ENCODE assay signal across 33 mouse cellular contexts in the genomic region with DNA sequence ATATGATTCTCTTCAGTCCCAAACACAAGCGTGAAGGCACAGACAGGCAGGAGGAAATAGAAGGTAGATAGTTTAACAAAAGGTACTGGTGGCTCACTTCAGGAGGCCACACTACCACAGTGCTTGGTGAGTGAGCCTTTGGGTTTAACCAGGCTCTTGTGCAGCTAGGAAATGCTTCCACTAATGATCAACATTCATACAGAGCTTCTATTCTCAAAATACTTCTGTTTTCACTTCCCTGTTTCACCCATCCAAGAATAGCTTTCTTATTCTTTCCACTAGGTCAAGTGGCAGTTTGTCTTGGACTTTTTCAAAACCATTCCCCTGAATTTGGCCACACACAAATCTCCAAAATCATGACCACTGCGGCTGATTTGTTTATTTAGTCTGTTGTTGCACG. TPM values are rescaled to one million over a fixed set of nuclear protein-coding genes. Genes with fewer than 3 reads are reported as not detected.
DNase-seq lines count a peak whose midpoint lies in the region; ATAC-seq and TF ChIP-seq lines count a peak whose summit lies in the region.
"Had no signal": no experiment of that assay in that cellular context is flagged by ENCODE, and none has a peak within 500 bp of the region (broad histone marks: within the 10 kb centered on the region; RNA-seq: fewer than 3 reads in every experiment).

No protein-coding gene starts in this region.

- no peak for TF ChIP-seq POLR2A in kidney, adult 2 months (IDR thresholded peaks at IDR 0.05; ENCODE audit: low read depth, low read length)
- no peak for TF ChIP-seq POLR2A in small intestine, adult 2 months (IDR thresholded peaks at IDR 0.05; ENCODE audit: low read depth, low read length)

- no peak for TF ChIP-seq CTCF in kidney, adult 2 months (conservative IDR thresholded peaks at IDR 0.05; ENCODE audit: insufficient read depth, insufficient read length, low read depth, low read length)
- TF ChIP-seq CTCF in small intestine, adult 2 months (IDR thresholded peaks at IDR 0.05; ENCODE audit: extremely low read depth, insufficient read length, insufficient replicate concordance, low read depth, low read length): no peak
- TF ChIP-seq CTCF in layer of hippocampus, adult 2 months (conservative IDR thresholded peaks at IDR 0.05): no peak

- ATAC-seq in forebrain, embryonic 11.5 days (replicated peaks; ENCODE audit: low FRiP score): no peak
- ATAC-seq in heart, embryonic 12.5 days (ENCODE audit: insufficient number of reproducible peaks, low FRiP score): no peak
- ATAC-seq: activated CD4-positive, CD25-positive, alpha-beta regulatory T cell, adult 4 months; CD4-positive, CD25-positive, alpha-beta regulatory T cell, adult 4 months; forebrain, postnatal 0 days; intestine, postnatal 0 days had no signal

- H3K9me3 ChIP-seq in forebrain, embryonic 11.5 days (ENCODE audit: control insufficient read depth, low read length): no peaks in the 10 kb centered on the region
- H3K9me3 ChIP-seq in heart, embryonic 12.5 days (replicated peaks): no peaks in the 10 kb centered on the region
- H3K9me3 ChIP-seq: forebrain, embryonic 12.5 days; heart, embryonic 10.5 days; hindbrain, embryonic 13.5 days; liver, embryonic 15.5 days; megakaryocyte, embryonic 14.5 days; midbrain, embryonic 12.5 days; neural tube, embryonic 15.5 days had no signal

- H3K36me3 ChIP-seq in kidney, adult 2 months (ENCODE audit: control insufficient read depth, insufficient read depth, low read length): no peaks in the 10 kb centered on the region
- no peaks in the 10 kb centered on the region for H3K36me3 ChIP-seq in macrophage (ENCODE audit: inconsistent target)
- H3K36me3 ChIP-seq in small intestine, adult 2 months (ENCODE audit: control insufficient read depth, insufficient read depth, low read length): no peaks in the 10 kb centered on the region
- H3K36me3 ChIP-seq in forebrain, embryonic 11.5 days (ENCODE audit: control insufficient read depth, insufficient read depth, low read length): no peaks in the 10 kb centered on the region
- H3K36me3 ChIP-seq in heart, embryonic 12.5 days: no peaks in the 10 kb centered on the region
- H3K36me3 ChIP-seq: forebrain, embryonic 12.5 days; heart, embryonic 10.5 days; hindbrain, embryonic 13.5 days; liver, embryonic 15.5 days; midbrain, embryonic 12.5 days; neural tube, embryonic 15.5 days had no signal

- DNase-seq in kidney, adult 2 months: no peak
- DNase-seq in kidney, postnatal 4 days: no peak
- peak; percentile 49 for DNase-seq in adipocyte (ENCODE audit: low spot score)
- DNase-seq in layer of hippocampus, adult 2 months (ENCODE audit: low spot score in 2 of 2): no peak
- DNase-seq in forebrain, embryonic 11.5 days (ENCODE audit: low spot score): no peak
- DNase-seq: adrenal gland, adult 8-10 months; cerebellum, adult 11-12 months; cerebellum, adult 9-11 months; forebrain, postnatal 0 days; gastrocnemius, postnatal 10 days; heart, adult 11 months; heart, postnatal 4 days; kidney, postnatal 14 days; layer of hippocampus, postnatal 36 days; liver; lung, embryonic 14.5 days; lung, postnatal 14 days; right cerebral cortex, postnatal 25 days; thymus, postnatal 14 days had no signal

- H3K79me2 ChIP-seq in macrophage (ENCODE audit: inconsistent target): no peaks in the 10 kb centered on the region

- peak overlapping the region; percentile 6; the same call in 1 of the 2 replicates for H3K27ac ChIP-seq in kidney, adult 2 months (ENCODE audit: insufficient read depth, low read depth, low read length)
- peak overlapping the region; percentile 74 for H3K27ac ChIP-seq in macrophage
- peak overlapping the region; percentile 65; the same call in 1 of the 2 replicates for H3K27ac ChIP-seq in small intestine, adult 2 months (ENCODE audit: insufficient read depth, low read depth, low read length)
- no peak overlapping the region for H3K27ac ChIP-seq in layer of hippocampus, adult 2 months
- H3K27ac ChIP-seq in forebrain, embryonic 11.5 days (ENCODE audit: low read depth, low read length): no peak overlapping the region
- no peak overlapping the region for H3K27ac ChIP-seq in heart, embryonic 12.5 days (ENCODE audit: poor library complexity, severe bottlenecking)
- H3K27ac ChIP-seq: forebrain, embryonic 12.5 days; heart, embryonic 10.5 days; hindbrain, embryonic 13.5 days; liver, embryonic 15.5 days; midbrain, embryonic 12.5 days; neural tube, embryonic 15.5 days had no signal

- no peaks in the 10 kb centered on the region for H3K27me3 ChIP-seq in kidney, adult 2 months (replicated peaks; ENCODE audit: control insufficient read depth, insufficient read depth, low read length)
- H3K27me3 ChIP-seq in small intestine, adult 2 months (ENCODE audit: control insufficient read depth, insufficient read depth, low read length): no peaks in the 10 kb centered on the region
- no peaks in the 10 kb centered on the region for H3K27me3 ChIP-seq in forebrain, embryonic 11.5 days (ENCODE audit: control insufficient read depth, insufficient read depth, low read length)
- H3K27me3 ChIP-seq in heart, embryonic 12.5 days (replicated peaks): no peaks in the 10 kb centered on the region
- H3K27me3 ChIP-seq: forebrain, embryonic 12.5 days; hindbrain, embryonic 13.5 days; liver, embryonic 15.5 days; midbrain, embryonic 12.5 days; neural tube, embryonic 15.5 days had no signal

- H3K4me3 ChIP-seq in kidney, adult 2 months (ENCODE audit: insufficient read depth, low read depth, low read length): no peak overlapping the region
- no peak overlapping the region for H3K4me3 ChIP-seq in macrophage (ENCODE audit: inconsistent target)
- no peak overlapping the region for H3K4me3 ChIP-seq in small intestine, adult 2 months (ENCODE audit: low read depth, low read length)
- H3K4me3 ChIP-seq in layer of hippocampus, adult 2 months: no peak overlapping the region
- no peak overlapping the region for H3K4me3 ChIP-seq in forebrain, embryonic 11.5 days (ENCODE audit: low read depth, low read length)
- H3K4me3 ChIP-seq in heart, embryonic 12.5 days: no peak overlapping the region
- H3K4me3 ChIP-seq: erythroblast, embryonic 14.5 days; forebrain, embryonic 12.5 days; heart, embryonic 10.5 days; hindbrain, embryonic 13.5 days; liver, embryonic 15.5 days; megakaryocyte, embryonic 14.5 days; midbrain, embryonic 12.5 days; neural tube, embryonic 15.5 days had no signal

- no peak overlapping the region for H3K4me2 ChIP-seq in forebrain, embryonic 11.5 days (ENCODE audit: low read depth, low read length, severe bottlenecking)
- H3K4me2 ChIP-seq in heart, embryonic 12.5 days: no peak overlapping the region
- H3K4me2 ChIP-seq: forebrain, embryonic 12.5 days; hindbrain, embryonic 13.5 days; liver, embryonic 15.5 days; lung, embryonic 14.5 days; midbrain, embryonic 12.5 days; neural tube, embryonic 15.5 days had no signal

- H3K9ac ChIP-seq in forebrain, embryonic 11.5 days (ENCODE audit: low read length): no peak overlapping the region
- no peak overlapping the region for H3K9ac ChIP-seq in heart, embryonic 12.5 days
- H3K9ac ChIP-seq: forebrain, embryonic 12.5 days; forebrain, postnatal 0 days; hindbrain, embryonic 13.5 days; liver, embryonic 15.5 days; lung, embryonic 14.5 days; midbrain, embryonic 12.5 days; neural tube, embryonic 15.5 days had no signal

- 71% methylated on average over 3 of the region's 3 CpGs for WGBS in kidney, adult 2 months
- 43% methylated on average over 3 of the region's 3 CpGs for WGBS in macrophage (ENCODE audit: missing documents)
- 61% methylated on average over 3 of the region's 3 CpGs for WGBS in small intestine, adult 2 months
- WGBS in forebrain, embryonic 11.5 days: 80% methylated on average over 3 of the region's 3 CpGs
- WGBS in heart, embryonic 12.5 days: 67% methylated on average over 3 of the region's 3 CpGs

- peaks cover 11% of the 10 kb centered on the region; the same call in 1 of the 2 replicates for H3K4me1 ChIP-seq in kidney, adult 2 months (ENCODE audit: control insufficient read depth, insufficient read depth, low read length)
- peaks cover 3% of the 10 kb centered on the region; the same call in 1 of the 2 replicates for H3K4me1 ChIP-seq in small intestine, adult 2 months (ENCODE audit: control insufficient read depth, insufficient read depth, insufficient read length, low read length)
- no peaks in the 10 kb centered on the region; the same call in 1 of the 2 replicates for H3K4me1 ChIP-seq in forebrain, embryonic 11.5 days (replicated peaks; ENCODE audit: control insufficient read depth, insufficient read depth, low read length)
- H3K4me1 ChIP-seq in heart, embryonic 12.5 days (replicated peaks): 0 out of 2 replicates have a peak, but pooled peaks cover 2% of the 10 kb centered on the region
- H3K4me1 ChIP-seq: forebrain, embryonic 12.5 days; heart, embryonic 10.5 days; hindbrain, embryonic 13.5 days; midbrain, embryonic 12.5 days; neural tube, embryonic 15.5 days had no signal

RNA-seq across cellular contexts. Expression of gene Fam214a, which starts 17.4 kb away (rescaled TPM):
- polyA plus RNA-seq in kidney, adult 2 months (2012; rRNA removed): 12.1 and 12.8 TPM in 2 replicates
- total RNA-seq in macrophage (2018; cell fraction: chromatin; rRNA removed): 100 to 1,000 TPM in 6 of 26 experiments, 10 to 100 TPM in 13, 1 to 10 TPM in 7; 2.4 to 192 (median 33.0) TPM
- total RNA-seq in macrophage (2018; cell fraction: cytosol; rRNA removed): 10 to 100 TPM in 11 of 26 experiments, 1 to 10 TPM in 14, under 1 TPM in 1; 0.53 to 21.8 (median 4.6) TPM
- total RNA-seq in macrophage (2018; cell fraction: nucleus; rRNA removed): 100 to 1,000 TPM in 2 of 26 experiments, 10 to 100 TPM in 15, 1 to 10 TPM in 9; 1.1 to 132 (median 11.2) TPM
- polyA plus RNA-seq in macrophage (2018): 2.3 to 14.6 TPM (median 12.4 TPM) in 3 replicates
- polyA plus RNA-seq in small intestine, adult 2 months (2012; rRNA removed): 1.0 and 2.9 TPM in 2 replicates
- 10 to 100 TPM; 47.5 to 52.1 TPM for total RNA-seq in layer of hippocampus, adult 2 months (2021)
- 18.3 and 20.4 TPM in 2 replicates for polyA plus RNA-seq in forebrain, embryonic 11.5 days (2014; fragmentation: Nextera tagmentation; extraction: Ambion mirVana)
- polyA plus RNA-seq in heart, embryonic 12.5 days (2016; fragmentation: Nextera tagmentation; extraction: Ambion mirVana): 11.8 and 13.4 TPM in 2 replicates
- polyA plus RNA-seq: erythroblast, embryonic 14.5 days had no signal

Comparison
In these comparisons a context has a peak if more than half of its experiments do, and no peak if none do; other contexts are left out.
1. H3K27ac ChIP-seq: peak in kidney, adult 2 months (single experiment), macrophage (single experiment) and small intestine, adult 2 months (single experiment); none in layer of hippocampus, adult 2 months (single experiment), forebrain, embryonic 11.5 days (single experiment) and heart, embryonic 12.5 days (single experiment).